Mouse (Mus musculus) lung, embryonic 16.5 days (tissue): ENCODE measurements at regions not wholly inside any gene's neighbourhood (a gene's known extent, or its start where the extent isn't known, plus 50 kb on each side); places are given as distances from the start of the nearest gene placed in this dataset.
"Not testable (repeated sequence)": the region's sequence is repeated elsewhere in the genome, so short reads cannot be mapped to it uniquely, and the experiment has no call there.

Experiments used
- ATAC-seq: fragments of 200-750 bp; cut with Nextera tagmentation; 2 replicates; pipeline ENCODE4 v1.8.0; 2017; ENCODE audit warnings: low read depth, mild to moderate bottlenecking, moderate library complexity
- H3K27ac ChIP-seq: fragments of 300-500 bp; sonication (generic); 2 replicates; pipeline ENCODE4 v1.5.1; 2014; ENCODE audit warnings: mild to moderate bottlenecking, control low read depth, low read length
- H3K27me3 ChIP-seq: fragments of 300-500 bp; sonication (generic); 2 replicates; pipeline ENCODE4 v1.6.1; 2014; ENCODE audit warnings: low read depth, low read length, mixed read lengths; ENCODE audit not compliant: control insufficient read depth, insufficient read depth
- H3K36me3 ChIP-seq: fragments of 300-500 bp; sonication (generic); 2 replicates; pipeline ENCODE4 v1.6.1; 2014; ENCODE audit warnings: low read length; ENCODE audit not compliant: control insufficient read depth, insufficient read depth
- H3K4me1 ChIP-seq: fragments of 300-500 bp; sonication (generic); replicated peaks from 2 replicates; pipeline ENCODE4 v1.6.1; 2014; ENCODE audit warnings: low read length, mixed read lengths; ENCODE audit not compliant: control insufficient read depth, insufficient read depth
- H3K4me2 ChIP-seq: fragments of 300-500 bp; sonication (generic); 2 replicates; pipeline ENCODE4 v1.6.1; 2014; ENCODE audit warnings: low read depth, low read length, control low read depth
- H3K4me3 ChIP-seq: fragments of 300-500 bp; sonication (generic); 2 replicates; pipeline ENCODE4 v1.5.1; 2014; ENCODE audit warnings: mild to moderate bottlenecking, low read length, control low read depth
- H3K9ac ChIP-seq: fragments of 300-500 bp; sonication (generic); 2 replicates; pipeline ENCODE4 v1.6.1; 2014; ENCODE audit warnings: low read length, control low read depth
- H3K9me3 ChIP-seq: fragments of 300-500 bp; sonication (generic); 2 replicates; pipeline ENCODE4 v1.6.1; 2016; ENCODE audit warnings: low read length; ENCODE audit not compliant: control insufficient read depth
- WGBS: fragments of 180-500 bp; shearing (Covaris S2); extraction: QIAGEN DNeasy Blood & Tissue Kit; methylation state at CpG from one replicate; pipeline ENCODE4 v1.1.7; 2014; 5-methylcytosine and 5-hydroxymethylcytosine counted together

GRCm38 (mm10) chr4:23621208-23621607, 875.0 kb upstream of the Mms22l start:
- no peak overlapping the region for H3K4me2 ChIP-seq
- H3K4me1 ChIP-seq: no peaks in the 10 kb centered on the region
- no peaks in the 10 kb centered on the region for H3K27me3 ChIP-seq
- H3K4me3 ChIP-seq: no peak overlapping the region
- no peaks in the 10 kb centered on the region for H3K9me3 ChIP-seq
- no peak for ATAC-seq
- H3K36me3 ChIP-seq: no peaks in the 10 kb centered on the region
- no peak overlapping the region for H3K9ac ChIP-seq
- no peak overlapping the region for H3K27ac ChIP-seq

GRCm38 (mm10) chr4:23622231-23622630, 874.0 kb upstream of the Mms22l start:
- no peak for ATAC-seq
- no peaks in the 10 kb centered on the region for H3K9me3 ChIP-seq
- H3K27me3 ChIP-seq: no peaks in the 10 kb centered on the region
- no peaks in the 10 kb centered on the region for H3K4me1 ChIP-seq
- no peak overlapping the region for H3K4me3 ChIP-seq
- no peaks in the 10 kb centered on the region for H3K36me3 ChIP-seq
- H3K4me2 ChIP-seq: no peak overlapping the region
- no peak overlapping the region for H3K9ac ChIP-seq
- no peak overlapping the region for H3K27ac ChIP-seq

- Histone ChIP-seq H3K9me3 (no peaks in the 10 kb centered on the region), H3K27ac (no peak overlapping the region), H3K4me3 (no peak overlapping the region), H3K4me2 (no peak overlapping the region), H3K4me1 (no peaks in the 10 kb centered on the region), H3K27me3 (no peaks in the 10 kb centered on the region), H3K36me3 (no peaks in the 10 kb centered on the region), H3K9ac (no peak overlapping the region)
- WGBS: 68% methylated on average over 9 of the region's 9 CpGs
- no peak for ATAC-seq
Measured at GRCm38 (mm10) chr4:23636231-23636928, 859.9 kb upstream of the Mms22l start.

GRCm38 (mm10) chr4:23636929-23637235, 859.4 kb upstream of the Mms22l start:
- WGBS: 64% methylated on average over 2 of the region's 2 CpGs
- H3K4me2 ChIP-seq: no peak overlapping the region
- H3K36me3 ChIP-seq: no peaks in the 10 kb centered on the region
- no peak for ATAC-seq
- H3K4me1 ChIP-seq: no peaks in the 10 kb centered on the region
- no peak overlapping the region for H3K4me3 ChIP-seq
- no peaks in the 10 kb centered on the region for H3K9me3 ChIP-seq
- no peak overlapping the region for H3K27ac ChIP-seq
- H3K27me3 ChIP-seq: no peaks in the 10 kb centered on the region
- no peak overlapping the region for H3K9ac ChIP-seq

GRCm38 (mm10) chr4:23656671-23657070, 839.6 kb upstream of the Mms22l start:
- H3K27ac ChIP-seq, ATAC-seq, H3K4me2 ChIP-seq, H3K27me3 ChIP-seq, H3K9me3 ChIP-seq, H3K4me1 ChIP-seq, H3K36me3 ChIP-seq, H3K9ac ChIP-seq, H3K4me3 ChIP-seq: not testable (repeated sequence)
- 59% methylated on average over 4 of the region's 5 CpGs for WGBS

GRCm38 (mm10) chr4:23668896-23669295, 827.4 kb upstream of the Mms22l start:
- Histone ChIP-seq H3K27ac (no peak overlapping the region), H3K36me3 (no peaks in the 10 kb centered on the region), H3K4me1 (no peaks in the 10 kb centered on the region), H3K27me3 (no peaks in the 10 kb centered on the region), H3K4me3 (no peak overlapping the region), H3K4me2 (no peak overlapping the region), H3K9me3 (no peaks in the 10 kb centered on the region), H3K9ac (no peak overlapping the region)
- no peak for ATAC-seq
- WGBS: 65% methylated on average over 2 of the region's 2 CpGs

- no peak overlapping the region for H3K4me2 ChIP-seq
- no peaks in the 10 kb centered on the region for H3K4me1 ChIP-seq
- ATAC-seq: no peak
- H3K9me3 ChIP-seq: peaks cover 3% of the 10 kb centered on the region; the same call in 1 of the 2 replicates
- no peaks in the 10 kb centered on the region for H3K36me3 ChIP-seq
- H3K27ac ChIP-seq: no peak overlapping the region
- no peak overlapping the region for H3K9ac ChIP-seq
- H3K4me3 ChIP-seq: no peak overlapping the region
- H3K27me3 ChIP-seq: no peaks in the 10 kb centered on the region
Measured at GRCm38 (mm10) chr4:23703626-23704025, 792.6 kb upstream of the Mms22l start.

- H3K9ac ChIP-seq: no peak overlapping the region
- no peak for ATAC-seq
- no peaks in the 10 kb centered on the region for H3K4me1 ChIP-seq
- H3K4me3 ChIP-seq: no peak overlapping the region
- H3K36me3 ChIP-seq: no peaks in the 10 kb centered on the region
- no peaks in the 10 kb centered on the region for H3K27me3 ChIP-seq
- no peak overlapping the region for H3K27ac ChIP-seq
- H3K4me2 ChIP-seq: no peak overlapping the region
- peaks cover 3% of the 10 kb centered on the region; the same call in 1 of the 2 replicates for H3K9me3 ChIP-seq
- 74% methylated on average over 2 of the region's 2 CpGs for WGBS
Measured at GRCm38 (mm10) chr4:23710716-23711115, 785.5 kb upstream of the Mms22l start.

- 70% methylated on average over 8 of the region's 8 CpGs for WGBS
- H3K4me3 ChIP-seq: no peak overlapping the region
- no peaks in the 10 kb centered on the region for H3K4me1 ChIP-seq
- no peak overlapping the region for H3K9ac ChIP-seq
- no peak for ATAC-seq
- H3K27me3 ChIP-seq: no peaks in the 10 kb centered on the region
- no peaks in the 10 kb centered on the region for H3K9me3 ChIP-seq
- no peaks in the 10 kb centered on the region for H3K36me3 ChIP-seq
- no peak overlapping the region for H3K27ac ChIP-seq
- no peak overlapping the region for H3K4me2 ChIP-seq
Measured at GRCm38 (mm10) chr4:23713781-23714415, 782.4 kb upstream of the Mms22l start.

- H3K4me2 ChIP-seq: no peak overlapping the region
- no peak for ATAC-seq
- WGBS: 74% methylated on average over 2 of the region's 2 CpGs
Measured at GRCm38 (mm10) chr4:23727846-23728245, 768.4 kb upstream of the Mms22l start.

More at GRCm38 (mm10) chr4:23727846-23728245, 768.4 kb upstream of the Mms22l start:
- no peaks in the 10 kb centered on the region for H3K9me3 ChIP-seq
- H3K4me1 ChIP-seq: no peaks in the 10 kb centered on the region
- no peak overlapping the region for H3K27ac ChIP-seq
- H3K4me3 ChIP-seq: no peak overlapping the region
- no peaks in the 10 kb centered on the region for H3K36me3 ChIP-seq
- H3K27me3 ChIP-seq: no peaks in the 10 kb centered on the region
- no peak overlapping the region for H3K9ac ChIP-seq
